Mouse (Mus musculus): ENCODE data around the gene Usp31.

Usp31 gene

DNA sequence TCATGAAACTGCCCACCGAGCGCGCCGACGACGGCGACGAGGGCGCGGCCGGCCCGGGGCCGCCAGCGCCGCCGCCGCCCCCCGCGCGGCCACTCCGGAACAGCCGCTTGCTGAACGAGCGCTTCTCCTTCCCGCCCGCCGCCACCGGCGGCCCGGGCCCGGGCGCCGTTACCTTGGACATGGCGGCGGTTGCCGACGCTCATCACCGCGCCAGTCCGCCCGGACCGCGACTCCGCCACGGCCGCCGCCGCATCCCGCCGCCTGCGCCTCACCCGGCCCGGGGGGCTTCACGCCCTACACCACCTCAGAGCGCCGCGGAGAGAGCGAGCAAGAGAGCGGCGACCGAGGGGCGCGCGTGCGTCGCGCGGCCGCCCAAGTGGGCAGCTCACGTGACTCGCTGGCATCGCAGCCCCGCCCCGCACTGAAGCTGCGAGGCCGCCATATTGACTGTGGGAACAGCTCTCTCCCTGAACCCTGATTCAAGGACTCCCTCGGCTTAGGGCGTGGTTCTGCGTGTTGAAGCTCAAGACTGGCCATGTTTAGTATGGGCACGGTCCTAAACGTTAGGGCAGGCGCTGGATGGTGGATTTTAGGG lies at the start of gene Usp31:
Usp31 (minus strand) TSS at position 181 of the 595 bp plus-strand sequence.
- DNase-seq: peak; percentile 96 to 97

DNA sequence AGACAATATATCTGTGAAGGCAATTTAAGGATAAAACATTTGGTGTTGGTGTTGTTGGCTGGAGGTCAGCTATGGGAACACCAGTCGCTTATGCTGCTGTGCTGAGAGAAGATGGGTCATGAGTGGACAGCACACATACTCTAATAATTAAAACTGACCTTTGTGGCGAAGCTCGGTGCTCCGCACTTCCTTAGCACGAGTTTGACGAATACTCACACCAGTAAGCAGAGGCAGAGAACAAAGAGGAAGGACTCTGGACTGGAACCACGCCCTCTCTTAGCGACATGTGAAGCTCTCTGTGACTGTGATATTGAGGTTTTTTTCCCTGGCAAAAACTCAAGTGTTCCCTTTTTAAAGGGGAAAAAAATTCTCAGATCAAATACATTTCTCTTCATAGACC lies 47.7 kb upstream of the Usp31 start:
- no peak for DNase-seq

DNA sequence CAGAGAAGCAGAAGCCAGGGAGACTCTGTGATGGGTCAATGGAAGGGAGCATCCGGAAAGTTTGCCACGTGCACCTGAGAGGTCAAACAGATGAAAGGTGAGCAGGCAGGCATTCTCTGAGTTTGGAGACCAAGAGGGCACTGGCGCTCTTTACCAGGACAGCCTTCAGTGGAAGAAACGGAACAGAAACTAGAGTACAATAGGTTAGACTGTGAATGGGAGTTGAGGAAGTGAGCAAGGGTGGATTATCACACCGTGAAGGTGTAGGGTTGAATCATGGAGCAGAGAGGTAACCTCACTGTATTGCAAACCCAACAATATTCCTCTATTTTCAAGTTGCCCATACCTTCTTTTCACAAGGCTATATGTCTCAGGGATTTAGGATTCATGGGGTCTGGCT lies 43.2 kb upstream of the Usp31 start:
- no peak for DNase-seq

DNA sequence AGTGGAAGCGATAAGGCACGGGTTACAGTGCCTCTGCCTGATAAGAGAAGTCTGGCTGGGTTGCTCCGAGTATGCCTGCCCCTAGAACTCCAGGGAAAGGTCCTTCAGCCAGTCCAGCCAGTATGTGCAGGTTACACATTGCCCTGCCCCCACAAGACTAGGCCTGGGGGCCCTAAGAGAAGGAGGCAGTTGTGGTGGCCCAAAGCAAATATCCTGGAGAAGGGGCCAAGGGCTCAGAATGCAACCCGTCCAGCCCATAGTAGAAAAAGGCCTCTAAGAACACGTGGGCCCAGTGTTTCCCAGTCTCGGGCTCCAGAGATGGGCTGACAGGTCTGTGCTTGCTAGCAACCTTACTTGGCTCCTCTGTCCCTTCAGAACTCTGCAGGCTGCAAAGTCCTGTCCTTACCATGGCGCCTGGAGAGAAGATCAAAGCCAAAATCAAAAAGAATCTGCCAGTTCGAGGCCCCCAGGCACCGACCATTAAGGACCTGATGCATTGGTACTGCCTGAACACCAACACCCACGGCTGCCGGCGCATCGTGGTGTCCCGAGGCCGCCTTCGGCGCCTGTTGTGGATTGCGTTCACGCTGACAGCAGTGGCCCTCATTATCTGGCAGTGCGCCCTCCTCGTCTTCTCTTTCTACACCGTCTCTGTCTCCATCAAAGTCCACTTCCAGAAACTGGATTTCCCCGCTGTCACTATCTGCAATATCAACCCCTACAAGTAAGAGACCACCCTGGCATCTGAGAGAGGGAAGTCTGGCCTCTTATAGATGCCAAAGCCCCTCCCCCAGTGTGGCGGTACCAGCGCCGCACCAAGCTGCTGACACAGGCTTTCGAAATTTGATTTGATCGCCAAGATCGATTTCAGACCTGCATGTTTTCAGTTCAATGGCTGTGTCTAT lies 30.7 kb upstream of the Usp31 start:
- DNase-seq: peak; percentile 15 to 38

DNA sequence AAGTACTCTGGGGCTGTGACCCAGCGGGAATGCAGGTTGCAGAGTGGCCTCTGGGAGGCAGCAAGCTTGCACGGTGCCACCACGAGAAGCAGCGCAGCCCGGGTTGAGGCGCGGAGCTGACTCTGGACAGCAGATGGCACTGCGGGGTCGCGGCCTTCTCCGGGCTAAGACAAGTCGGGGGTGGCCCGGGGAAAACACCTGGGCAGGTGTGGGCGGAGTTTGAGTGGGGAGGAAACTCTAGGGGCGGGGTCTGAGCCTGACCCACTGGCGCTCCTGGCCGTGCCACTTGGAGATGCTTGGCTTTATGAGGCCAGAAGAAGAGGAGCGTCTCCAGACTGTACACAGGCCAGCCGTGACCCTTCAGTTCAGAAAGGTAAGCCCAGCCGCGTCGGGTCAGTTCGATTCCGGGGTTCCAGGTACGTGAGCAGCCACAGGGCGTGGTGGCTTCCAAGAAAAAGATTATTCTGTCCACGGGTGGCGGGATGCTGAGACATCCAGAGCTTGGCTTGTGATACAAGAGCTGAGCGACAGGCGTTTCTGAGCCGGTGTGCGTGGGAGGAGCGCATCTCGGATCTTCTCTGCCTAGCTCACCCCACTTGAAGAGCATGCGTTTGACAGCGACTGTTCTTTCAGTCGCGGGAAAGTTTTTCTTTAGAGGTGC lies 27.2 kb upstream of the Usp31 start, which contains the start of gene Scnn1g:
Scnn1g (plus strand) TSS at position 309 of the 661 bp plus-strand sequence.
- DNase-seq: peak; percentile 94 to 96

DNA sequence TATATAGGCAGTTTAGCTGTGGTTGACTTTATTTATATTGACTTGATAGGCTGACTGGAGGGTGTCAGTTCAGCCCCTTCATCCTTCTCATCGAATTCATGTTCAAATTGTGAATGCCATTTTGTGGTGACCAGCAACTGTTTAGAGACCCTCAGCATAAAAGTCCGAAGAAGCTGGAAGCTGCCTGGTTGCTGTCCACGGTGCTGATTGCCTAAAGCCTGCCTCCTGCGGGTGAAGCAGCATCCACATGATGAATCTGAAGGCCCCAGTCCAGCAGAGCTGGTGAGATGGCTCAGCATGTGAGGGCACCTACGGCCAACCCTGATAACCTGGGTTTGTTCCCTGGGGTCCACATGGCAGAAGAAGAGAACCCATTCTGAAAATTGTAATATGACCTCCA lies 23.2 kb upstream of the Usp31 start:
- peak in 1 of 2 experiments; percentile 27 for DNase-seq

DNA sequence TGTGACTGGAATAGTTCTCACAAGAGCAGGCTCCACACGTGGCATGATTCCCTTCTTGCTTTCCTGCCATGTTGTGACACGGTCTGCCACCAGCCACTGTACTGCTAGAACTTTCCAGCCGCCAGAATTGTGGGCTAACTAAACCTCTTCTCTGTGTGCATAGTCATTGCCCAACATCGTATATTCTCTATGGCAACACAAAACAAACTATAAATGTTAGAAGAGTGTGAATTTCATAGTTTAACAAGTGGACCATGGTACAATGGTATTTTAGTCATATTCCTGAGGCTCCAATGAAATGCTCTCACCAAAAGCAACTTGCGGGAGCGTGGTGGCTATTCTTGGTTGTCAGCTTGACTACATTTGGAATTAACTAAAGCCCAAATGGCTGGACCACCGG lies 10.0 kb upstream of the Usp31 start:
- DNase-seq: no peak

DNA sequence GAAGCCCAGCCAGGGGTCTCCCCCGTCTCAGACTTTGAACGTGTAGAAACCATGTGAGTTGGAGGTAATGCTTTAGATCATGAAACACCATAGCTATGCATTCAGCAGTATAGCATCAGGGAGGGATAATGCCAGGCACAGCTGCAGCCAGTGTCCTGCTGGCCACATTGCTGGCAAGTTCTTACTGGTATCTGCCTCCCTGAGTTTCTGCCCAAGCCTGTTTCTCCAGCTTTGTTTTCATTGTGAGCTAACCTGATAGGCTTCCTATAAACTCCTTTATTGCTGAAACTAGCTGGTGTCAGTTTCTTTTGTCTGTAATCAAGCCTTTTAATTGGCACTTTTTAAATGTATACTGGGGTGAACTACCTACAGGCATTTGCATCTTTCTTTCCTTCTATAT lies 4.1 kb upstream of the Usp31 start:
- no peak for DNase-seq

DNA sequence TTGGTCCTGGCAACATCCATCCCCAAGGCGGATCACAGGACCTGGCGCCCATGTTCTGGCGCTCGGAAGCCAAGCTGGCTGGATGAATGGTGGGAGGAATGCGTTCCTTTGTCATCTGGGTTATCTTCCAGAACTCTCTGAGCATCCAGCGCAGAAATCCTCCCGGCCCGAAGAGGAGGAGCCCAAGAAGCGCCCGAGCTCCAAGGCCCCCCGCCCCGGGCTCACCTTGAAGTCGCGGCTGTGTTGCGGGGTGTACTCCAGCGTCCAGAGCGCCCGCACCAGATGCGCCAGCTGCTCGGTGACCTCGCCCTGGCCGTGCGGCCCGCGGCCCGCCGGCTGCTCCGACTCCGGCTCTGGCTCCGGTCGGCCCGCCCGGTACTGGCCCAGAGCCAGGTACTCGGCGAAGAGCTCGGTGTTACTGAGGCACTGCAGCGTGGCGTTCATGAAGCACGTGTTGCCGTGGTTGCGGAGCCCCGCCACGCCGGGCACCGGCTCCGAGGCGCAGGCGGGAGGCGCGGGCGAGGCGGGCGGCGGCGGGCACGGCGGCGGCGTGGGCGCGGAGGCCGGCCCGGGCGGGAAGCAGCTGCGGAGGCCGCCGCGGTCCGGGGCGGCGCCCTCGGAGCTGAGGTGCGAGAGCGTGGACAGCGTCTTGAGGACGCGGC lies 511 bp downstream of the Usp31 start:
- DNase-seq: peak; percentile 60 to 72

DNA sequence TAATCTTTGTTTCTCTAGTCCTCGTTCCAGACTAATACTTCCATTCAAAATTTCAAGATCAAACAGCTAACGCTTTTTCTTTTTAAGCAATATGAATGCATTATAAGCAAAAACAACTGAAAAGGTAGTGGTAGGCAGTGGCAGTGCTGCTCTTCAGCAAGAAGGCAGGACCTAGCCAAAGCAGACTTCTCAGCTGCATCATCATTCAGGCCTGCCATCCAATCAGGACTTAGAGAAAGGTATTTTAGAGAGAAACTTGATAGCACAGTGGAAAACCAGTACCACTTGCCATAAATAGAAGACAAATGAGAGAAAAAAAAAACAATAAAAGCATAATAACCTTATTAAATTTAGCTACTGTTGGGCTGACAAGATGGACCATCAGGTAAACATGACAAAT lies 2.0 kb downstream of the Usp31 start:
- no peak for DNase-seq

DNA sequence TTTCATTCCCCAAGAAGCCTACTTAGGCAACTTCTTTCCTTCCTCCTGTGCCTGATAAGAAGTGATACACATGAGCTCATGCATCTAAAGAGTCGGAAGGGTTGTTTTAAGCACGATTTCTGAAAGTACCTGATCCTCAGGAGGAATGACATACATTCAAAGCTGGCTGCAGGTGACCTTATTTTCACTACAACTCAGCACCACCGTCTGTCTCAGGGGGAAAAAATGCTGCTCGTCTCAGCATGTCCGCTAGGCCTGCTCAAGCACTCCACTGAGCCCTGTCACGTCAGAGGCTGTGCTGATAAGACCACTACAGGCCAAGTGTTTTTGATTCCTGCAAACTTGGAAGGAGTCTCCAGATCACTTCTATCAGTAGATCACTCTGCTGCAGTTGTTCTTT lies 5.1 kb downstream of the Usp31 start:
- DNase-seq: peak in 1 of 2 experiments; percentile 8

DNA sequence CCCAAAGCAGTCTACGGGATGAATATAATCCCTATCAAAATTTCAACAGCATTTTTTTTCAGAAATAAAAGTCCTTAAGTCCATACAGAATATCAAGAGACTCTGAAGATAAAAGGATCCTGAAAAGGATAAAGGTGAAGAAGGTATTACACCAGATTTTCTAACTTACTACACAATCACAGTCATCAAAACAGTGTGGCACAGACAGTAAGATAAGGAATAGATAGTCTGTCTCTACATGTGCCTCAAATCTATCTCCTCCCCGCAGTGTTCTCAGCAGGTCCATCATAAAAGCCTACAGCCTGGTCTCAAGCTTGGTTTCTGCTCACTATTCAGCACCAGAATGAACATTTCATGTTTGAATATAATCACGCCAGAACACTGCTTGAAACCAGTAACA lies 6.6 kb downstream of the Usp31 start:
- DNase-seq: no peak

DNA sequence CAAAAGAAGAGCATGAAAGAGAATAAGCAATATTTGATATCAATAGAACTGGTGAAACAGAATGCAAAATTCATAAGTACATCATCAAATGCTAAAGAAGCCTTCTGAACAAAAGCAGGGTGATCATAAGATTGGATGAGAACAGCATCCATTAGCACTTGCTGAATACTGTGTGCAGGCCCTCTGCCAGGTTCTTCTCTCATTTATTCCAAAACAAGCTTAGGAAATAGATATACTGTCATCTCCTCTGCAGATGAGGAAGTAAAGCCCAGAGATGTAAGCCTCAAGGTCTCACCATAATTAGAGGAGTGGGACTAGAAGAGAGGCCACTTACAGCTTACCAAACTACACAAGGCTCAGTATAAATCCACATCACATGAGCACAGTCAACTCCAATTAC lies 7.8 kb downstream of the Usp31 start:
- no peak for DNase-seq

DNA sequence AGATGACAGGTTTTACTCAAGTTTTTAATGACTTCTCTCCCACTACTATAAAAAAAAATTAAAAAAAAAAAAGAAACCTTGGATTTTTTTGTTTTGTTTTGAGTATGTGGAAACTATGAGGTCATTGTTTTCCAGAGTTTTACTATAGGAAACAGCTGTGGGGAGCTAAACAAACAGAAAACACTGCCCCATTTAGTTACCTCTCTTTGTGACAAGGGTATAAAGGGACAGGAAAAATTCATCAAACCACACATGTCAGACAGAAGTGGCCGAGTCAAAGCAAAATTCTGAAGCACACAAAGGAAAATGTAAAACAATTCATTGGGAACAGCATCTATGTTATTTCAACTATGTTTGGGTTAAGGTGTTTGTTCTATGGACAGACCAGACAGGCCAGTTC lies 9.5 kb downstream of the Usp31 start:
- no peak for DNase-seq

DNA sequence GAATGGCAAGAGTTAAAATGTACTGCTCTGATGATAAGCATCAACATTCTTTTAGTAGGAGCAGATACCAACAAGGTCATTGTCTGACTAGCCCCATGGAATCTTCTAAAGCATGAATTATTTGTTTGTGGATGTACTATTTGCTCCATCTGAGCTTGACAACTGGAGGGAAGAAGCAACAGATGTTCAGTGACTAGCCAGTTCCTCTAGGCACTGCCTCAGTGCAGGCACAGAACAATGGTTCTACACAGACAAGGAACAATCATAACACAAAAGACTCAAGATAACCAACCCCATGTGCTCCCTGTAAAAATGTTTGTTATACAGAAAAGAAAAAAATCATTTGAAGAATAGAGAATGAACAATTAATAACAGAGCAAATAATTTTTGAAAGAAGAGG lies 9.9 kb downstream of the Usp31 start:
- no peak for DNase-seq

DNA sequence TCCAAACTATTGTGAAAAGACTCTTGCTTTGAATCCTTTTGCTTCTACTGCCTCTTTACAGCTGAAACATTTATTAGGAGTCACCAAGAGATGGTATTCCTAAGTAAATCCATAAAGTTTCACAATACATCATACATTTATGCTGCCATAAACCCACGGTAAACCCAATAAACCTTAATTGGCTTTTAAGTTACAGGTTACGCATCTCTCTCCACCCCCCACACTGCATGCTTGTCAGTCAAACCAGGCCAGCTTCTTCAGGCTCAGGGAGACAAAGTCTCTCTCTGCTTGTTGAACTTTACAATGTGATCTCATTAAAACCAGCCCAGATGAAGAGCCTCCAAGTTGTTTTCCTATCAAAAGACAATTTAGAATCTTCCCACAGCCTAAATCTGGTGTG lies 15.2 kb downstream of the Usp31 start:
- DNase-seq: no peak

DNA sequence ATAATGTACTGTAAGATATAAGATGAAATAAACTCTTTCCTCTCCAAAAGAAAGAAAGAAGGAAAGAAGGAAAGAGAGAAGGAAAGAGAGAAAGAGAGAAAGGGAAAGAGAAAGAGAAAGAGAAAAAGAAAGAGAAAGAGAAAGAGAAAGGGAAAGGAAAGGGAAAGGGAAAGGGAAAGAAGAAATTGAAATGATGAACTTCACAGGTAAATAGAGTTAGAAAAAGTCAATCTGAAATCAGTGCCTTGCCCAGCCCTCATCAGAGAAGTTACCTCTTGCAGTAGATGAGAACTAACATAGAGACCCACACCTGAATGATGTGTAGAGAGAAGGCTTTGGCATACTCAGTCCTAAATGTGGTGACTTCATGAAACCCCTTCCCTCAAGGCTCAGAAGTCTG lies 17.7 kb downstream of the Usp31 start:
- DNase-seq: no peak

DNA sequence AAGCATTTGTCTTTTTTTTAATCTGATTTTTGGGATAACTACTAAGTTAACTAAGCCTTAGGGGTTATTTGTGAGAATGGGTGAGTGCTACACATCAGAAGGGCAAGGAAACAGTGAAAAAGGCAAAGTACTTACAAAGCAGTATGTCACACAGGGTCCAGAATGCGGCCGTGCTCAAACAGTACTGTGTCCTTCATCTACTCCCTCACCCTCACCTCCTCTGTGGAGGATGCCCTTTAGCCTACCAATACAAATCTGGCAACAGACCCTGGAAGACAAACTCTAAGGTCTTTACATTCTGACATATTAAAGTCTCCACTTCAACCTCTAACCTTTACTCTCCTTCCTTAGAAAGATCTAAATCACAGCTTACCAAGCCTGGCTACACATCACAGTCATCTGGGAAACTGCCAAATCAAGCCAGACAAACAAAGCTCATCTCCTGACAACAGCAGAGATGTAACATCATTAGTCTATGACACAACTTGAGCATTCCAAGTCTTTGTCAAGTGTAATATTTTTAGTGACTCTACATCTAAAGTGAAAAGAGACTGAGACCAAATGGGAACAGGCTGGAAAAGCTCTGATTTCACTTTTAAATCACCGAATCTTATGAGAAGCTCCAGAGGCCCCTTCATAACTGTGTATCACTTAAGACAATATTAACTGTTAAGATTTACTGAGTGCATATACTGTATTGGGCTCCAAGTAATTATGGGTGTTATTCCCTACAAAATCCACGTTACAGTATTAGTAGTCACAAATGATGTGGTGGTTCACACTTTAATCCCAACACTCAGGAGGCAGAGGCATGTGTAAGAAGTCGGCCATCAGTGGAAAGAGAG lies 21.7 kb downstream of the Usp31 start:
- DNase-seq: no peak

DNA sequence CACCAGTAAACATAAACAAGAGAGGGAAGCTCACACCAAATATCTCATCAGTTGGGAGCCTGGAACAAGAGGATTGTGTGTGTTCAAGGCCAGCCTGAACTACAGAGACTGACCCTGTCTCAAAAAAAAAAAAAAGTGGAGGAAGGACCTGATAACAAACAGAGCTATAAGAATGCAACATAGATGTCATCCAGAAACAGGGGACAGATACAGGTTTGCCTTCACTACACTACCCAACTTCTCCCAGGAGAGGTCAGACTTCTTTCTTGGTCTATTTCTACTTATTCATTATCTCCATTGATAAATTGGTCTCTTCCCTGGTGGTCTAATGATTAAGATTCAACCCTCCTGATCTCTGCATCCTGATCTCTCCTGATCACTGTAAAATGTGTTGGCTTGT lies 25.9 kb downstream of the Usp31 start:
- no peak for DNase-seq

DNA sequence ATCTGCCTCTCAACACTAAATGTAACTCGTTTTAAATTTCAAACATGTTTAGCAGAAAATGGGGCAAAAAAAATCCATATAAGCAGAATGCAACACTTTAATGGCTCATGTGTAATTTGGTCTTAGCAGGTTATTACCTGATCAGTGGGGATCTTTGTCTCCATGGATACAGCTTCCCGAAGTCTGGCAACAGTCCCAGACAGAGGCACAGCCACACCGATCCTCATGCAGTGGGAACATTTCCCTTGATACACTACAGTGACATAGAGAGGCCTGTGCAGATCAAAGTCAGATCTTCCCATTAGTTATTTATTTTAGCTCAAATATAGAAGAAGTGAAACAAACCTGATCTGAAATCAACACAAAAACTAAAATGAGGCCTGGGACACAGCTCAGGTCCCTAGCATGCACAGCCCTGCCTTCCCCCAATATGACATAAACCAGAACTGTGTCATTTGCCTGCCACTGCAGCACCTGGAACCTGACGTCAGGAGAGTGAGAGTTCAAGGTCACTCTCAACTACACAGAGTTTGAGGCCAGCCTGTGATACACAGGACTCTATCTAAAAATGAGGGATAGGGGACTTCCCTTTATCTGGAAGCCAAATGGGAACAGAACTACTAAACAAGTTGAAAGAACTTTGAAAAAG lies 29.8 kb downstream of the Usp31 start:
- DNase-seq: no peak

DNA sequence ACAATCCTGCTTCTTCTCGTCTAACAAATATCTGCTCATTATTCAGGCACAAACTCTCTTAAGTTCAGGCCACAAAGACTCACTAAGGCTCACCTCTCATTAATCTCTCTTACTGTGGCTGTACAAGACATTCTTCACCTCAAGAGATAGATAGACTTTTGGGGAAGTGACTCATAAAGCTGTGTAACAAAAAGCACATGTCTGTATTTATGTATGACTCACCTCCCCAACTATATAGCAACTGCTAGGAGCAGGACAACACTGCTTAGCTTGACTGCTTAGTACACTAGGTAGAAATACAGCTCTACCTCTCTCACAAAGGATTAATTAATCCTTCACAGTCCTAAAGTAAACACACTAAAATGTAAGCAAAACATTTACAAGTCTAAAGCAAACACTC lies 46.3 kb downstream of the Usp31 start:
- DNase-seq: no peak

DNA sequence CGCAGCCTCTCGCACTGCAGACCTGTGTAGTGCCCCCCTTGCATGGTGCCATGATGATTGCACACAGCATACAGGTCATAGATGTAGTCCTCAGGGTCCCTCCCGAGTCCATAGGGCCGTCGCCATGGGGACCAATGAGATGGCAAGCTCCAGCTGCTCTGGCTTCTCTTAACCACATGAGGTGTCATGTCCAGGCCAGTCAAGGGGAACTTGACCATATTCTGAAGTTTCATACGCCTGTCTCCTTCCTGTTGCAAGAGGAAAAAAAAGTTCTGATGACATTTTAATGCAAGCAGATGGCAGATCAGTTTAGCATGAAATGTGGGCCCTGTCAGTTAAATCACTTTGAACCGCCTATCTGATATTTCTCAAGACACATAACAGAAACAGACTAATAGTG lies 48.2 kb downstream of the Usp31 start:
- DNase-seq: no peak
